Mouse (Mus musculus) CH12.LX (cell line): ENCODE measurements around the gene Napb.

Source experiments
- CTCF ChIP-seq, 2 experiments: IDR thresholded peaks in 1 of 2; conservative IDR thresholded peaks in 1 of 2; 2 replicates each; pipeline ENCODE4 v1.5.1; 2011 to 2012; ENCODE audit warnings: low read depth in 2 of 2, low read length in 2 of 2, improper control_type of control experiment in 1 of 2, inconsistent platforms in 1 of 2, mild to moderate bottlenecking in 1 of 2, moderate library complexity in 1 of 2
- MAFK ChIP-seq: IDR thresholded peaks from 2 replicates; pipeline ENCODE4 v1.6.1; 2011; ENCODE audit warnings: low read length, improper control_type of control experiment; ENCODE audit not compliant: insufficient replicate concordance
- MAX ChIP-seq: IDR thresholded peaks from 2 replicates; pipeline ENCODE4 v1.6.1; 2011; ENCODE audit warnings: low read length, improper control_type of control experiment
- POLR2A ChIP-seq: IDR thresholded peaks from 2 replicates; pipeline ENCODE4 v1.6.1; 2011; ENCODE audit warnings: low read depth, mild to moderate bottlenecking, improper control_type of control experiment, low read length
- TCF12 ChIP-seq: IDR thresholded peaks from 2 replicates; pipeline ENCODE4 v1.6.1; 2014; ENCODE audit warnings: low read depth, mild to moderate bottlenecking, inconsistent platforms, low read length, improper control_type of control experiment
- USF1 ChIP-seq: IDR thresholded peaks from 2 replicates; pipeline ENCODE4 v1.6.1; 2014; ENCODE audit warnings: low read depth, mild to moderate bottlenecking, inconsistent platforms, low read length, improper control_type of control experiment

GRCm38 (mm10) chr2:148686862-148687261 lies 45.4 kb downstream of the Napb start:
- TF ChIP-seq POLR2A = no peak
- TF ChIP-seq USF1 = no peak
- TF ChIP-seq CTCF (conservative IDR thresholded peaks at IDR 0.05 in 1 of 2, IDR thresholded peaks at IDR 0.05 in 1 of 2; ENCODE audit: low read depth in 2 of 2, low read length in 2 of 2) = no peak
- no peak for TF ChIP-seq MAFK
- TF ChIP-seq MAX = no peak
- TF ChIP-seq TCF12 = no peak
